Mouse (Mus musculus) embryonic fibroblast, embryonic 13.5 days (primary cell): ENCODE measurements around the gene Olfr959.

Experiments used
- CTCF ChIP-seq: IDR thresholded peaks from 2 replicates; pipeline ENCODE4 v1.5.1; 2011; ENCODE audit warnings: mild to moderate bottlenecking, control low read depth, low read length, moderate library complexity, borderline replicate concordance; ENCODE audit not compliant: insufficient read depth
- POLR2A ChIP-seq: IDR thresholded peaks from 2 replicates; pipeline ENCODE4 v1.6.1; 2011; ENCODE audit warnings: low read depth, mild to moderate bottlenecking, control low read depth, low read length, moderate library complexity

GRCm38 (mm10) chr9:39624711-39625110 is 49.3 kb upstream of the Olfr959 start:
- TF ChIP-seq POLR2A: no peak
- no peak for TF ChIP-seq CTCF
